Mouse (Mus musculus) adrenal gland, adult 18-20 months (tissue): ENCODE data around the gene Dgka. TPM values are rescaled to one million over a fixed set of nuclear protein-coding genes. Genes with fewer than 3 reads are reported as not detected.

Experiments
- DNase-seq, 2 experiments: peaks; one replicate each; pipeline ENCODE4 v3.0.0; 2021 to 2022; ENCODE audit warnings: low spot score in 2 of 2
- long read RNA-seq, 2 experiments: library from polyadenylated mRNA; stranded (forward); transcript quantifications; one replicate each; pipeline ENCODE4 v2.0.0; 2021
- total RNA-seq, 2 experiments: library from RNA; stranded (reverse); gene quantifications; 1 replicate in 1 of 2; 2 replicates in 1 of 2; pipeline ENCODE4 v1.2.3; 2021

Gene Dgka
- 10 to 100 TPM; 16.3 to 18.1 TPM for total RNA-seq
- long read RNA-seq, experiment 1, transcript Dgka-201 (24 exons, 2,834 nt), result major isoform, 6 of 14 reads
- long read RNA-seq, experiment 1, partial matches to known transcripts, result 0 of 14 reads
- long read RNA-seq, experiment 1, other reads (novel, unspliced or antisense), result 8 of 14 reads
- long read RNA-seq, experiment 2, transcript Dgka-201 (24 exons, 2,834 nt), result major isoform, 12 of 18 reads
- long read RNA-seq, experiment 2, partial matches to known transcripts, result 3 of 18 reads
- long read RNA-seq, experiment 2, other reads (novel, unspliced or antisense), result 3 of 18 reads

GRCm38 (mm10) chr10:128744680-128745601 is at the start of gene Dgka:
Gene Dgka, minus strand, starts transcription at chr10:128744855.
- no peak for DNase-seq

- DNase-seq, result no peak
These were observed 49.7 kb upstream of the Dgka start for GRCm38 (mm10) chr10:128794391-128794790.

GRCm38 (mm10) chr10:128793258-128793657 is 48.6 kb upstream of the Dgka start:
- DNase-seq, result no peak

- no peak for DNase-seq
These were observed 47.4 kb upstream of the Dgka start for GRCm38 (mm10) chr10:128792041-128792440.

GRCm38 (mm10) chr10:128790398-128791124 is 45.9 kb upstream of the Dgka start, which contains the start of gene Mmp19:
Gene Mmp19, plus strand, starts transcription at chr10:128790910.
- DNase-seq, result peak; percentile 35 to 42

- no peak for DNase-seq
These were observed 35.5 kb upstream of the Dgka start for GRCm38 (mm10) chr10:128780200-128780599.

GRCm38 (mm10) chr10:128779011-128779795 is 34.5 kb upstream of the Dgka start:
- DNase-seq, result peak; percentile 45 to 72

- DNase-seq, result no peak
These were observed 33.8 kb upstream of the Dgka start for GRCm38 (mm10) chr10:128778441-128778840.

- no peak for DNase-seq
These were observed 29.0 kb upstream of the Dgka start for GRCm38 (mm10) chr10:128773685-128774084.

GRCm38 (mm10) chr10:128772895-128773294 is 28.2 kb upstream of the Dgka start:
- no peak for DNase-seq

GRCm38 (mm10) chr10:128748252-128748864 is 3.7 kb upstream of the Dgka start:
- peak; percentile 66 to 70 for DNase-seq

- DNase-seq, result peak; percentile 75 to 77
These were observed 3.1 kb upstream of the Dgka start, which contains the start of gene Pym1 for GRCm38 (mm10) chr10:128747646-128748251. Gene Pym1, plus strand, starts transcription at chr10:128747889.

GRCm38 (mm10) chr10:128746972-128747645 is 2.5 kb upstream of the Dgka start:
- DNase-seq, result no peak

- no peak for DNase-seq
These were observed 1.4 kb upstream of the Dgka start for GRCm38 (mm10) chr10:128745946-128746613.

- no peak for DNase-seq
These were observed 444 bp downstream of the Dgka start for GRCm38 (mm10) chr10:128744211-128744610.

- DNase-seq, result peak; percentile 56 to 65
These were observed 864 bp downstream of the Dgka start for GRCm38 (mm10) chr10:128743791-128744191.

- DNase-seq, result no peak
These were observed 1.4 kb downstream of the Dgka start for GRCm38 (mm10) chr10:128743235-128743634.

- no peak for DNase-seq
These were observed 2.0 kb downstream of the Dgka start for GRCm38 (mm10) chr10:128742616-128743015.
